Mouse (Mus musculus) yolk sac, embryonic 10.5 days (tissue): ENCODE data around the gene Ddx41.

Experiments
- DNase-seq: peaks from one replicate; pipeline ENCODE4 v3.0.0-alpha.2; 2017; ENCODE audit warnings: low spot score

The Ddx41 gene

DNA sequence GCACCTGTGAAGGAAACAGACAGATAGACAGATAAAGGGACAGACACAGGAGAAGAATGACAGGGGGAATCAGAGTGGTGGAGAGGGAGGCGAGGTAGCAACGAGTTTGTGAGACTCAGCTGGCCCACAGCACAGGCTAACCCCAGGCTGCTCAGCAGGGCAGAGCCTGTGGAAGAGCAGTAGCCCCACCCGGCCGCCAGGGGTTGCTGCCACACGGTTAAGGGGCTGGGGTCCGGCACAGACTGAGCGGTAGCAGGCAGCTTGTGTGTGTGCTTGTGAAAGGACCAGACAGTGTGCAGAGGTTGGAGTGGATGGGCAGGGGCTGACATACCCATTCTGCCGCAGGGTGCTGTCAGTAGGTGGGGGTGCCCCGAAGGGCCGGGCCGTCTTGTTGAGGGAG is 28.6 kb downstream of the Ddx41 start:
- no peak for DNase-seq

DNA sequence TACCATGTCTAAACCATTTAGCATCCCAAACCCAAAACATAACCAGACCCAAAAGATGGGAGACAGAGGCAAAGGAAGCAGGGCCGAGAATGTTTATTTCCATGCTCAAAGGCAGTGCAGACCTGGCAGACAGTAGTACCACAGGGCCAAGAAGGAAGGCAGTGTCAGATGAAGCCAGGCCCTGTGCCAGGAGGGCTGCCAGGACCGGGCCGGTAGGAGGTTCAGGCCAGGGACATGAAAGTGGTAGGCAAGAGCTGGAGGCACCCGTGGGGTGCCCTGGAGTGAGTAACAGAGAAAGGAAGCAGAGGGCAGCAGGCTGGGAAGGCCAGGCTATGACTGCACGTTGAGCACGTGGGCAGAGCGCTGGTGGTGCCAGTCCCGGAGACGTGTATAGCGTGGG is 29.8 kb downstream of the Ddx41 start:
- no peak for DNase-seq

DNA sequence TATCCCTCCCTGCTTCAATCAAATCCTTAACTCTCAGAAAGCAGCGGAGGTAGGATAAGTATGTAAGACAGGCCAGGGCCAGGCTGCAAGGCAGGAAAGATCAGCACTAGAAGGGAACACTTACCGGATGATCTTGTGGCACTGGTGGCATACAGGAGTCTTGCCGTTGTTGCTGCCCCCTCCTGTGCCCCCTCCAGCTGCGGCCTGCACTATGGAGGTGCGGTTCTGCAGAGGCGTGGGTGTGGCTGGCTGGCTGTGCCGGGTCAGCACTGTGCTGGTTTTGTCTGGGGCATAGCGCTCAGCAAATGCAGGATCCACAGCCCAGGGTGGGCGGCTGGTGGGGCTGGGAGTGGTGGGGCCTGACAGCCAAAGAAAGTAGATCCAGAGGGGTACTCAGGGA is 30.6 kb downstream of the Ddx41 start:
- no peak for DNase-seq

DNA sequence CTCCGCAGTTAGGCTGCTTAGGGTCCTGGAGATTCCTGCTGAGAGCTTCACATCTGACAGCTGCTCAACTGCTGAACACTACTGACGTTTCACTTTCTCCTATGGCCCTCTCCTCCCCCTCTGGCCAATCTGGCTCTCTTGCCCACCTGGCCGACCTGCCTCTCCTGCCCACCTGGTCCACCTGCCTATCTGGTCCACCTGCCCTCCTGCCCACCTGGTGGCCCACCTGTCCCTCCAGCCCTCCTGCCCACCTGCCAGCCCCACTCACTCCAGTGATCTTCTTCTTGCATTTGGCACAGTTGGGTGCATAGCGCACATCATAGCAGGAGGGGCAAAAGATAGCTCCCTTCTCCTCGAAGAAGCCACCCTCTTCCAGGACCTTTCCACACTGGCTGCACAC is 32.1 kb downstream of the Ddx41 start:
- DNase-seq: no peak

DNA sequence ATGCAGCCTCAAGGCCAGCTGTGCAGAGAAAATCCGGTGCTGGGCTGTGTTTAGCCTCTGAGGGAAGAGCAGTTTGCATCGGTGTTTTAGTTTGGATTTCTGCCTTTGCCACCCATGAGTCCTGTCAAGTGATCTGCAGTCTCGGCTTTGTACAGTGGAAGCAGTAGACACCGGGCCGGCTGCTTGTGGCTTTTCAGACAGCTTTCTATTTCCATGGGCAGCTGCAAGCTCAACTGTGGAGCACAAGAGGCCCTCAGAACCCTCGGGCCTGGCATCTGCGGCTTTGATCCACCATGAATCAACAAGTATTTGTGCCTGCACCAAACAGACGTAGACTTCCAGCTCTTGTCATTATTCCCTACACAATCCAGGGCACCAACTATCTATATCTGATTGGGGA is 34.1 kb downstream of the Ddx41 start:
- DNase-seq: no peak

DNA sequence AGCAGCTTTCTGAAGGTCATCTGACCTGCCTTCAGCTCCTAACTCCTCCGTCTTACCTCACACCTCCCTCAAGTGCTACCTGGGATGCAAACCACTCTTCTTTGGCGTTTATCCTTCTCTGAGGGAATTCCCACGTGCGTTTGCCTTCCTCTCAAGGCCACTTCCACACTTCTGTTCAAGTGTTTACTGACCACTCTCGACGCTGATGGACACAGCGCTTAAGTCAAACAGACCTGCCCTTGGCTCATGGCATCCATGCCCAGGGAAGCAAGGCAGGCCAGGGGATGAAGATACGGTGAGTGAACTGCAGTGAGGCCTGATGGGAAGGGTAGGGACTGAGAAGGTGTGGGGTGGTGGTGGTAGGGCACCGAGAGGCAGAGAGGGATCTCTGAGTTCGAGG is 35.9 kb downstream of the Ddx41 start:
- no peak for DNase-seq

DNA sequence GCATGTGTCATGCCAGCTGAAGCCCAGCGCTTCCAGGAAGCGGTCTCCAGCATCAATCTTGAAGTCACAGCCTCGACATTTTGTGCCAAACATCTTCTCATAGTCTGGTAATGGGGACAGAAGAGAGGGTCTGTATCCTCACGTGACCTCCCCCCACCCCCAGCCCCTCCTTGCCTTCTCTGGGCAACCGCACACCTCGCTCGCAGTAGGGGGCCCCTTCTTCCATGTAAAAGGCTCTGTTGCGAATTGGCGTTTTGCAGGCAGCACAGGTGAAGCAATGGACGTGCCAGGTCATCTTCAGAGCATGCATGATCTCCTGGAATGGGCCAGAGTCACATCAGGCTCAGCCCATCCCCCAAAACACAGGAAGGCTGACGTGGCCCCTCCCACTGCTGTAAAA is 37.6 kb downstream of the Ddx41 start:
- no peak for DNase-seq

DNA sequence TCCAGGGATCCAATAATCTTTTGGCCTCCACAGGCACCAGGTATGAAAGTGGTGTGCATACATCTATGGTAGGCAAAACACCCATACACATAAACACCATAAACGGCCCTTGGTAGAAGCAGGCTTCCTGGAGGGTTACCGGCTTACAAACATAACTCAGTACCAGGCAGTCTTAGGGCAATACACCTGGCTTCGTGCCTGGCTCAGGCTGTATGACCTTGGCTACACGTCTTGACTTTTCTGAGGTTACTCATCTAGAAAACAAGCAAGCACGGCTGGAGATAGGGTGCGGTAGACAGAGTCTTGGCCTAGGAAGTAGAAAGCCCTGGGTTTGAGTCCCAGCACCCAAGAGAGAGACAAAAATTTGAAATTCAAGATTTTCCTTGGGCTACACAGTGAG is 39.8 kb downstream of the Ddx41 start:
- no peak for DNase-seq

DNA sequence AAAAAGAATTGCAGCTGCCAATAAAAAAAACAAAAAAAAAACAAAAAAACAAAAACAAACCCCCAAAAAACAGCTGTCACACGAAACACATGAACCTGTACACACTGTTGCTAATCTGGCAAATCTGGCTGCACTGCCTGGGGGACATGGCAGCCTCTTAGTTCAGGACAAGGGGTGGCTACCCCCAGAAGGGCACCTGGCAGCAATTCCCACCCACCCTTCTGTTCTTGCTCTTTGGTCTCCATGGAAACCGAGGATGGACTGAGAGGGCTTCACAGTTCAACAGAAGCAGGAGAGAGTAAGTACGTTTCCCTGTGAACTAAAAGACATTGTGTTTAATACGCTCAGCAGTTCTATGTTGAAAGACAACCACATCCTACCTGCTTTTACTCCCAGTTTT is 40.8 kb downstream of the Ddx41 start:
- no peak for DNase-seq

DNA sequence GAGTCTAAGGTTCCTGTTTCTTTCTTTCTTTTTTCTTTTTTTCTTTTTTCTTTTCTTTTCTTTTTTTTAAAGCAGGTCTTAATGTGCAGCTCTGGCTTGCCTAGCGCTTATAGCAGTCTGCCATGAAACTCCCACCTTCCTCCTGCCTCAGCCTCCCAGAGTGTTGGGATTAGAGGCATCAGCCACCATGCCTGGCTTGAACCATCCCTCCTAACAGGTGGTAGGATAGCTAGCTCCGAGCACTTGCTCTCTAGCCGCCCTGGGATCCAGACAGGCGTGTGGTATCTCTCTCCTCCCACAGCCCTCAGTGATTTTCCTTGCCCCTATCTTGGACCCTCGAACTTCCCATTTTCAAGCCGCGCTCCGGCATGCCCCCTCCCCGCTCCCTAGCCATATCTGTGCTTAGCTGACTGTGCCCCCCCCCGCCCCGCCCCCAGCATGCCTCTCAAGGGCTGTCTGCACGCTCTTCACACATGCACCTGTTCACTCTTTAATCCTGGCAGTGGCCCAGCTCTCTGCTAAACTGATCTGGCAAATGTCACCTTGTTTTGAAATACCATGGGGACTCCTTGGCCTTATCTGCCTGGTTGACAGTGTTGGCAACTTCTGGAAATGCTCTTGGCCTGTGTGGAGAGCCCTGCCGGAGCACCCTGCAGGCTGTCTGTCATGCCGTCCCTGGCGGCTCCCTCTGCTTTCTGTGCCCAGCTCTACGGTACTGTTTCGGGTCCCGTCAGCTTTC is 41.4 kb downstream of the Ddx41 start:
- DNase-seq: no peak

DNA sequence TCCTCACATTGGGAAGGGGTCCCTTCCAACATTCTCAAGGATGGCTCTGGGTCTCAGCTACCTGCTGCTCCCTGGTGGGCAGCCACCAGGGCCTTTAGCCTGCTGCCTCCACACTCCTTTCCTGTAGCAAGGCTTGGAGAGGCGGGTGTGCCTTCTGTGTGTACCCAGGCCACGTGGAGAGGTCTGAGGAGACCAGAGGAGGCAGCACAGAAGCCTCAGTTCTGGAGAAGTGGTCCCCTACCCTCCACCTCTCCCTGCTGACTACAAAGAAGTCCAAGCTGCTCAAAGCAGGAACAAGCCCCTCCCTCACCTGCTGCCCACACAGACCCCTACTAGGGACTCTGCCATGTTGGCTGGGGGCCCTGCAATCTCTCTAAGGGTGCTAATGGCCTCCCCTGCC is 42.2 kb downstream of the Ddx41 start:
- DNase-seq: no peak

DNA sequence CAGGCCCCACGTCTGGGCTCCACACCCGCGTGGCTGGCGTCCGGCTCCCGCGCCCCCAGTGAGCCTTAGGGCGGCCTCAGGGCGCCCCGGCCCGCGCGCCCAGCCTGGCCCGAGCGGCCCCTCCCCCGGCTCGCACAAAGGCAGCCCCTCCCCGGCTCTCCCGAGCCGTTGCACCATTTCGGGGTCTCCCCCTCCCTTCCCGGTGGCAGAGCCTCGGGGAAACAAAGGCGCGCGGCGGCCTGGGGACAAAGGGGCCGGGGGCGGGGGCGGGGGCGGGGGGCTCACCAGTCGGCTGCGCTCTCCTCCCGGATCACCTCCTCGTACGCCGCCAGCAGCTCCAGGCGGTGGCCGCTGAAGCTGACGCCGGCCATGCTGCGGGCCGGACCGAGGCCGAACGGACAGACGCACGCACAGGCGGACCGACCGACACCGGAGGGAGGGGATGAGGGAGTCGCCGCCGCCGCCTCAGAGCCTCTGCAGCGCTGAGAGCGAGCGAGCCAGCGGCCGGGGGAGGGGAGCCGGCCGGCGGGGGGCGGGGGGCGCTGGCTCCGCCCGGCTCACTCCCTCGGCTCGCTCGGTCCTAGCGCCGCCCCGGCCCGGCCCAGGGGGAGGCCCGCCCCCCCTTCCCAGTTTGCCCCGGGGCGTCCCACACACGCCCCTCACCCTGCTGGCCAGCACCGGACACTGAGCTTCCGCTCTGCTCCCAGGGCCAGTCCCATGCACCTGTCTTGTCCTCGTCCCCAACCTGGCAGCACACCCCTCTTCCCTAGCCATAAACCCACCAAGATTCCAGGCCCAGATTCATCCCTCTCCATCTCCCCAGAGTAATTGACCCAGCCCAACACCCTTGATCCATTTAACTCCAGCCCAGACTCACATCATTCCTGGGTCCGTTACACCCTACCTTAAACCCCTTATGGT is 48.6 kb downstream of the Ddx41 start, which contains the start of gene Dbn1:
Gene Dbn1 (minus strand): TSS at position 534 of the 921 bp plus-strand sequence.
- peak; percentile 76 for DNase-seq

DNA sequence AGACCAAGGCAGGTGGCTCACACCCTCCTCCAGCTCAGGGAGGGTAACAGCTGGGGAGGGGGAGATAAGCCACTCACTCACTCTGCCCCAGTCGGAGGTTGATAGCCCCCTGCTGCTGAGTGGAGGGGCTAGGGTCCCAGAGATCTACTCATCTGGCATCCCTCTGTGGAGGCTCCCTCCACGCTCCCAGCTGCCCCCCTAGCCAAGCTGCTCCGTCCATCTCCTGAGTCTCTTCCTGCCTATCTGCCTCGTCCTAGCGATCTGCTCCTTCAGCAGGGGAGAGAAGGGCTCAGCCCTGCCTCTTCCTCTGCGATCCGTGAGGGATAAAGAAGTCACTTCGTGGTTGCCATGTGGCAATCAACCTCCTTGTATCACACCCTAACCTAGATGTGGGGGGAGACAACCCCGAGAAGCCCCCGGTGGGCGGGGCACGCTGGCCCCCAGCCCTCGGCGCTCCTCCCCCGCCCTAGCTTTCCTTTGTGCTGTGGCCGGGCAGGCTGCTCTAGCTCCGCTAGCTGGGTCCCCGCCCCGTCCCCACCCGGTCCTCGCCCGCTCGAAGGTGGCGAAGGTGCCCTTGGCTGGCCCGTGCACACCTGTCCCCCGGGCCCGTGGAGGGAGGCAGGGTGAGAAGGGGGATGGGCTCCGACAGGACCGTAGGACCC is 49.4 kb downstream of the Ddx41 start:
- peak; percentile 53 for DNase-seq

DNA sequence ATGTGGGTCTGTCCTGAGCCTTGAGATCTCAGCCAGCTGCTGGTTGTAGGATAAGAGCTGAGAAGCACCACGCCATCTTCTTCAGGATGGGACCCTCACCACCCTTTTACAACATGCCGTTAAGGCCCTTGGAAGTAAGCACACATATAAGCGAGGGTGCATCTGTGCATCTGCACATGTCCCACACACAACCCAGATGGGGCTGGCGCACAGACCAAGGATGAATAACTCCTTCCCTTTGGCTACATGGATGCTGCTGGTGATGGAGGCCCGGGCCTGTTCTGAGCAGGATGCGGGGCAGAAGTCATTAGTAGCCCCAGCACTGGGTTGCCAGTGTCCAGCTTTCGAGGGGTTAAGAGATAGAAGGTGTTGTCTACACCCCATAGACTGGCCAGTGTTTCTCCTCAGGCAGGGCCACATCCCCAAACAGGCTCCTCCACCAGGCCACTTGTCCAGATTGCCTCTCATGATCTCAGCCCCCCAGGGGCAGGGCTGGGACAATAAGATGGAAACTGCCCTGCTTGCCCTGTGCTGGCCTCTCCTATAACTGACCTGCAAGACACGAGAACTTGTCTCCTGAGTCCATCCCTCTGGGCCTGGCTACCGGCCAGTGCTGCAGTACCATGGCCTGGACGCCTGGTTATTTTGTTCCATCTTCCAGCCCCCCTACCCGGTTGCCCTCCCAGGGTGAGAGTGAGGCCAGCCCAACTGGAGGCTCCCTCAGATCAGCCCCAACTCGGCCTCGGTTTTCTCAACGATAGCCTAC is 50.2 kb downstream of the Ddx41 start:
- no peak for DNase-seq

DNA sequence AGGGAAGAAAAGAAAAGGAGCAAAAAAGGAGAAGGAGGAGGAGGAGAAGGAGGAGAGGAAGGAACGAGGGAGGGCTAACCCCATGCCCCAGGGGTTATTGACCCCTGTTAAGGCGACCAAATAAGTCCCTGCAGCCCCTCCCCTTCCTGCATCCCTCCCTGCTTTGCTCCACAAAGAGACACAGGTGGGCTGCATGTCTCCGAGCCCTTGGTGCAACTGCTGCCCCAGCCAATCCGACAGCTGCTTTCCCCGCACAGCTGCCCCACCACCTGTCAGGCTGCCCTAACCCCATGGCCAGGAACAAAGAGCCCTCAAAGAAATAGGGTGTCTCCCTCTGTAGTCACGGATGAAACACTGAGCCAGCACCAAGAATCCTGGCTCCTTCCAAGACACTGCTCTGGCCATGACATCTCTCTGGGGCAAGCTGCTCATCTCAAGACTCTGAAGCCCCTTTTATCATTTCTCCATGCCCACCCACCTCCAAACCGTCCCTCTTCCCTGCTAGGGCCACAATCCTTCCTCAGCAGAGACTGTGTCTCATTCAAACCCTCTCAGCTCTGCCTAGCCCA is 51.9 kb downstream of the Ddx41 start:
- DNase-seq: no peak

DNA sequence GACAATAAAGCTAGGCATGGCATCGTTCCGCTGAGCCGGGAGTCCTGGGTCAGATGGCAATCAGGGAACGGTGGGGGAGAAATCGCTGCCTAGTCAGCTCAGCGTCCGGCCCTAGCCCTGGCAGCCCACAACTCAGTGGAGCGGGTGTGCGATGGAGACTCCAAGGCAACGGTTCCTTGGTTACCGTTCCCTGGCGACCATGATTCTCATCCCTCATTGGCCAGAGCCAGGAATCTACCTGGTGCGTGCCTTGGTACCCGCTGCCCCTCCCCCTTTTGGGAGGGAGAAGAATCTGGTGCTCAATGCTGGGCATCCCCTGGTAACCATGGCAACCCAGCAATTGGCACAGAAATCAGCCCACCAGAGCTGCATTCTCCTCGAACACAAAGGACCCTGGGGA is 52.9 kb downstream of the Ddx41 start:
- DNase-seq: no peak

DNA sequence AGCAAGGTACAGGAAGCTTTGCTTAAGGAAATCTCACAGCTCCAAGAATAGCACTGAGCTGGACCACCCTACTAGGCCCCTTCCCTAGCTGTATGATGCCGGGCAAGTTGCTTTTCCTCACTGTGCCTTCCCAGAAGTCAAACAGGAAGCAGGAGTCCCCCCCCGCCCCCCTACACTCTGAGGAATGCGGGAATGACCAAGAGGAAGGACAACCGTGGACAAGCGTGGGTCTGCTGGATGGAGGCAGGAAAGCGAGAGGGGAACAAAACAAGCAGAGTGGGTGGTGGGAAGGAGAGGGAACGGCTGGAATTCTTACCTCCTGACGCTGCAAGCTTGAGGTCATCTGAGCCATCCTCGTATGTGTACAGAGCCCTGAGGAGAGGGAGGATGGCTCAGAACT is 53.4 kb downstream of the Ddx41 start:
- no peak for DNase-seq

DNA sequence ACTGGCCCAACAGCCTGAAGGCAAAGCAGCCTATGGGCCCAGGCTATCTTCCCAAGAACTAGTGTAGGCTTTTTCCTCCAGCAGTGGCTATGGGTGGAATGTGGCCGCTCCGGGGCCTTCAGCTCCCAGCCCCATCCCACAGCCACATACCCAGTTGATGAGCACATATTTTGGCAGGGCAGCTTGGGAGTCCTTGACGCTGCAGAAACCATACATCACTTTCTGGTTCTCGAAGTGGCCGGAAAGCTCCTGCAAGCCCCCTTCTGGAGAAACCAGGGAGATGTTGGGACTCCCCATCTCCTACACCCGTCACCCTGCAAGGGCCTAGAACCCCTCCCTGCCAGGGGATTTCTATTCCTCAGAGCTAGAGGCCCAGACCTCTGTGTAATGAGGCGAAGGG is 53.9 kb downstream of the Ddx41 start:
- no peak for DNase-seq
